Mouse (Mus musculus) megakaryocyte-erythroid progenitor cell, adult 5-6 weeks (primary cell): ENCODE measurements around the gene Klhdc1. TPM values are rescaled to one million over a fixed set of nuclear protein-coding genes. Genes with fewer than 3 reads are reported as not detected.

ENCODE experiments used
- ATAC-seq: replicated peaks from 2 replicates; pipeline ENCODE4 v1.8.0; 2016; ENCODE audit warnings: mild to moderate bottlenecking, inconsistent platforms; ENCODE audit not compliant: severe bottlenecking, poor library complexity, low FRiP score, low TSS enrichment
- total RNA-seq, 2 experiments: library from RNA; stranded (forward) in 1 of 2; stranded (reverse) in 1 of 2; fragments of 200-1000, 215-1000 nt in 1 of 2; fragments of >200 nt in 1 of 2; fragmentation: Nextera tagmentation in 1 of 2; gene quantifications; 2 replicates each; pipeline ENCODE4 v1.2.3; 2014 to 2017

Klhdc1 gene
- total RNA-seq, 2 experiments from 2014 or later = 6.3 to 7.3 TPM

- no peak for ATAC-seq
These were observed 51.4 kb downstream of the Klhdc1 start for GRCm38 (mm10) chr12:69292401-69292800.

GRCm38 (mm10) chr12:69293815-69294214, 52.8 kb downstream of the Klhdc1 start:
- ATAC-seq = peak; percentile 93

- no peak for ATAC-seq
These were observed 54.0 kb downstream of the Klhdc1 start for GRCm38 (mm10) chr12:69294936-69295335.

- no peak for ATAC-seq
These were observed 54.7 kb downstream of the Klhdc1 start for GRCm38 (mm10) chr12:69295651-69296050.

- ATAC-seq = peak; percentile 44
These were observed 55.8 kb downstream of the Klhdc1 start, which contains the start of gene Klhdc2 for GRCm38 (mm10) chr12:69296511-69297410. Gene Klhdc2 (plus strand): TSS chr12:69296681.

GRCm38 (mm10) chr12:69297411-69298150, 56.6 kb downstream of the Klhdc1 start:
- ATAC-seq = no peak

- ATAC-seq = no peak
These were observed 57.3 kb downstream of the Klhdc1 start for GRCm38 (mm10) chr12:69298281-69298680.

- no peak for ATAC-seq
These were observed 58.3 kb downstream of the Klhdc1 start for GRCm38 (mm10) chr12:69299231-69299630.

- no peak for ATAC-seq
These were observed 58.9 kb downstream of the Klhdc1 start for GRCm38 (mm10) chr12:69299831-69300230.

GRCm38 (mm10) chr12:69300391-69300790, 59.4 kb downstream of the Klhdc1 start:
- no peak for ATAC-seq

- no peak for ATAC-seq
These were observed 61.2 kb downstream of the Klhdc1 start for GRCm38 (mm10) chr12:69302171-69302570.

- ATAC-seq = no peak
These were observed 63.1 kb downstream of the Klhdc1 start for GRCm38 (mm10) chr12:69304051-69304450.

GRCm38 (mm10) chr12:69306333-69306732, 65.4 kb downstream of the Klhdc1 start:
- no peak for ATAC-seq

- no peak for ATAC-seq
These were observed 68.7 kb downstream of the Klhdc1 start for GRCm38 (mm10) chr12:69309659-69310058.

GRCm38 (mm10) chr12:69318431-69318830, 77.5 kb downstream of the Klhdc1 start:
- ATAC-seq = no peak

- no peak for ATAC-seq
These were observed 90.2 kb downstream of the Klhdc1 start for GRCm38 (mm10) chr12:69331187-69331586.

GRCm38 (mm10) chr12:69332147-69332546, 91.2 kb downstream of the Klhdc1 start:
- ATAC-seq = no peak

- peak; percentile 83; the same call in 1 of the 2 replicates for ATAC-seq
These were observed 92.6 kb downstream of the Klhdc1 start for GRCm38 (mm10) chr12:69333547-69333946.
